ENCODE assay signal across 1 mouse cellular context in the genomic region with DNA sequence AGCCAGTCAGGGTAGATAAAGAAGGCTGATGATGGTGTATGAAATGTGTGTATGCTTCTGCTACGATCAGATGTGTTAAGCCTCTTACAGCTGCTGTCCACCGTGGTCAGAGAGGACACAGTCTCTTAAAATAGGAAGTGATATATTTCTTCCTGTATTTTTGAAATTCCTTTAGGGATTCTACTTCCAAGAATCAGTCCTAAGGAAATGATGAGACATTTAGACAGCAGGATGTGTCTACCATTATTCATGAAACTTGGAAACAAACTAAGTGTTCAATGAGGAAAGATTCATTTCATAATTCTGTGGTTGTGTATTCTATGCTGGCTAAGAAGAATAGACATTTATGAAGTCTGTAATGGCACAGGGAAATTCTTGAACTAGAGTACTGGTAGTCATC.
TF ChIP-seq lines count a peak whose summit lies in the region.

No protein-coding gene starts in this region.

TF ChIP-seq in C2C12, 6 proteins besides CTCF, POLR2A, EP300 and RAD21 (continued from another document):
- TF ChIP-seq MAX (IDR thresholded peaks at IDR 0.05) = no peak
TF ChIP-seq in C2C12: peak in this region for 1.
